10 mouse cellular contexts compared by ENCODE assay signal in genomic region chr5:21255551-21256132, GRCm38 (mm10).
DNase-seq lines count a peak whose midpoint lies in the region; ATAC-seq and TF ChIP-seq lines count a peak whose summit lies in the region.
"Had no signal": no experiment of that assay in that cellular context is flagged by ENCODE, and none has a peak within 500 bp of the region (broad histone marks: within the 10 kb centered on the region; RNA-seq: fewer than 3 reads in every experiment).

No protein-coding gene starts in this region.

- ATAC-seq in midbrain, embryonic 11.5 days (ENCODE audit: low FRiP score), result no peak
- no peak for ATAC-seq in intestine, postnatal 0 days
- no peak for ATAC-seq in stomach, postnatal 0 days (ENCODE audit: low FRiP score, low TSS enrichment)
- ATAC-seq: midbrain, embryonic 16.5 days had no signal

- no peak overlapping the region for H3K9ac ChIP-seq in midbrain, embryonic 11.5 days (ENCODE audit: low read length)
- no peak overlapping the region for H3K9ac ChIP-seq in intestine, postnatal 0 days (ENCODE audit: low read depth, low read length)
- no peak overlapping the region for H3K9ac ChIP-seq in stomach, postnatal 0 days (ENCODE audit: low read length)
- H3K9ac ChIP-seq: hindbrain, embryonic 14.5 days had no signal

- H3K4me2 ChIP-seq in midbrain, embryonic 11.5 days, result no peak overlapping the region
- H3K4me2 ChIP-seq in intestine, postnatal 0 days (replicated peaks; ENCODE audit: low read depth), result no peak overlapping the region
- H3K4me2 ChIP-seq in stomach, postnatal 0 days (replicated peaks; ENCODE audit: low read depth), result no peak overlapping the region
- H3K4me2 ChIP-seq: hindbrain, embryonic 14.5 days had no signal

- H3K27me3 ChIP-seq in midbrain, embryonic 11.5 days (ENCODE audit: control insufficient read depth, insufficient read depth, low read length), result no peaks in the 10 kb centered on the region
- no peaks in the 10 kb centered on the region for H3K27me3 ChIP-seq in midbrain, embryonic 10.5 days (ENCODE audit: low read depth, poor library complexity, severe bottlenecking)
- H3K27me3 ChIP-seq in spleen, adult 2 months (ENCODE audit: control insufficient read depth, insufficient read depth, low read length), result no peaks in the 10 kb centered on the region
- no peaks in the 10 kb centered on the region for H3K27me3 ChIP-seq in intestine, postnatal 0 days (replicated peaks; ENCODE audit: control insufficient read depth, insufficient read depth, low read length)
- H3K27me3 ChIP-seq in stomach, postnatal 0 days (ENCODE audit: control insufficient read depth, insufficient read depth, low read length), result no peaks in the 10 kb centered on the region

- peak; percentile 54 for DNase-seq in midbrain, embryonic 11.5 days (ENCODE audit: low spot score, missing footprints)
- no peak for DNase-seq in midbrain, embryonic 10.5 days (ENCODE audit: low spot score)
- DNase-seq in lung, postnatal 14 days, result peak; percentile 47
- DNase-seq in spleen, adult 2 months (ENCODE audit: low read depth in 1 of 2, low spot score in 2 of 2), result peak; percentile 47 to 76
- DNase-seq in stomach, postnatal 0 days (ENCODE audit: low spot score), result no peak
- DNase-seq in adrenal gland, adult 2 months, result no peak
- no peak for DNase-seq in frontal cortex, adult 2 months (ENCODE audit: extremely low spot score in 1 of 2, low spot score in 1 of 2)

- no peaks in the 10 kb centered on the region for H3K36me3 ChIP-seq in midbrain, embryonic 11.5 days (ENCODE audit: control insufficient read depth, insufficient read depth, low read length)
- no peaks in the 10 kb centered on the region for H3K36me3 ChIP-seq in midbrain, embryonic 10.5 days
- H3K36me3 ChIP-seq in spleen, adult 2 months (ENCODE audit: control insufficient read depth, insufficient read depth, low read length), result peaks cover 2% of the 10 kb centered on the region; the same call in 1 of the 2 replicates
- H3K36me3 ChIP-seq in intestine, postnatal 0 days (ENCODE audit: control insufficient read depth, insufficient read depth), result no peaks in the 10 kb centered on the region
- no peaks in the 10 kb centered on the region for H3K36me3 ChIP-seq in stomach, postnatal 0 days (ENCODE audit: control insufficient read depth, insufficient read depth, low read length)

- WGBS in midbrain, embryonic 11.5 days, result 91% methylated on average over 5 of the region's 5 CpGs
- 86% methylated on average over 5 of the region's 5 CpGs for WGBS in midbrain, embryonic 10.5 days
- WGBS in spleen, adult 2 months, result 13% methylated on average over 5 of the region's 5 CpGs
- WGBS in intestine, postnatal 0 days, result 77% methylated on average over 5 of the region's 5 CpGs
- 77% methylated on average over 5 of the region's 5 CpGs for WGBS in stomach, postnatal 0 days

- H3K27ac ChIP-seq in midbrain, embryonic 11.5 days (ENCODE audit: low read depth, low read length), result no peak overlapping the region
- H3K27ac ChIP-seq in midbrain, embryonic 10.5 days (replicated peaks), result no peak overlapping the region
- H3K27ac ChIP-seq in spleen, adult 2 months (ENCODE audit: insufficient read depth, low read length), result peak overlapping the region; percentile 92
- no peak overlapping the region for H3K27ac ChIP-seq in intestine, postnatal 0 days (ENCODE audit: low read depth, low read length)
- H3K27ac ChIP-seq in stomach, postnatal 0 days (replicated peaks), result no peak overlapping the region
- H3K27ac ChIP-seq: hindbrain, embryonic 14.5 days had no signal

- H3K4me1 ChIP-seq in midbrain, embryonic 11.5 days (ENCODE audit: control insufficient read depth, insufficient read depth, low read length), result no peaks in the 10 kb centered on the region
- no peaks in the 10 kb centered on the region for H3K4me1 ChIP-seq in midbrain, embryonic 10.5 days
- H3K4me1 ChIP-seq in spleen, adult 2 months (ENCODE audit: control insufficient read depth, insufficient read depth, insufficient read length), result peaks cover 12% of the 10 kb centered on the region; the same call in 1 of the 2 replicates
- no peaks in the 10 kb centered on the region for H3K4me1 ChIP-seq in intestine, postnatal 0 days (replicated peaks; ENCODE audit: control insufficient read depth, insufficient read depth, low read length)
- H3K4me1 ChIP-seq in stomach, postnatal 0 days (replicated peaks; ENCODE audit: control insufficient read depth, insufficient read depth), result no peaks in the 10 kb centered on the region

- no peak for TF ChIP-seq EP300 in stomach, postnatal 0 days (optimal IDR thresholded peaks at IDR 0.05)

- H3K9me3 ChIP-seq in midbrain, embryonic 11.5 days (ENCODE audit: control insufficient read depth, low read length), result no peaks in the 10 kb centered on the region
- no peaks in the 10 kb centered on the region for H3K9me3 ChIP-seq in midbrain, embryonic 10.5 days (replicated peaks)
- no peaks in the 10 kb centered on the region for H3K9me3 ChIP-seq in intestine, postnatal 0 days (ENCODE audit: control insufficient read depth)
- no peaks in the 10 kb centered on the region for H3K9me3 ChIP-seq in stomach, postnatal 0 days (ENCODE audit: control insufficient read depth, low read length)

- H3K4me3 ChIP-seq in midbrain, embryonic 11.5 days (ENCODE audit: low read depth, low read length), result no peak overlapping the region
- H3K4me3 ChIP-seq in midbrain, embryonic 10.5 days, result no peak overlapping the region
- no peak overlapping the region for H3K4me3 ChIP-seq in spleen, adult 2 months (ENCODE audit: extremely low read depth, insufficient read depth, insufficient read length)
- no peak overlapping the region for H3K4me3 ChIP-seq in intestine, postnatal 0 days (ENCODE audit: low read depth, low read length)
- H3K4me3 ChIP-seq in stomach, postnatal 0 days (ENCODE audit: low read depth, low read length), result no peak overlapping the region

- no peak for TF ChIP-seq CTCF in spleen, adult 2 months (IDR thresholded peaks at IDR 0.05; ENCODE audit: extremely low read depth, insufficient read depth, insufficient read length, insufficient replicate concordance)
- no peak for TF ChIP-seq CTCF in intestine, postnatal 0 days (IDR thresholded peaks at IDR 0.05; ENCODE audit: low read depth)
- no peak for TF ChIP-seq CTCF in stomach, postnatal 0 days (IDR thresholded peaks at IDR 0.05; ENCODE audit: low read depth)

- peak; percentile 11 for TF ChIP-seq POLR2A in spleen, adult 2 months (IDR thresholded peaks at IDR 0.05; ENCODE audit: low read depth, low read length)

Comparison
In these comparisons a context has a peak if more than half of its experiments do, and no peak if none do; other contexts are left out.
1. DNase-seq: peak in midbrain, embryonic 11.5 days (single experiment), lung, postnatal 14 days (single experiment) and spleen, adult 2 months (2 of 2); none in midbrain, embryonic 10.5 days (single experiment), stomach, postnatal 0 days (single experiment), adrenal gland, adult 2 months (single experiment) and frontal cortex, adult 2 months (0 of 2).